Mouse (Mus musculus): Measurements from ENCODE around the gene Atxn1. TPM values are rescaled to one million over a fixed set of nuclear protein-coding genes. Genes with fewer than 3 reads are reported as not detected.

Atxn1 gene
- total RNA-seq, 2 experiments from 2014 or later, result 91.3 to 126 TPM

GRCm38 (mm10) chr13:45744803-45745432 lies 219.9 kb downstream of the Atxn1 start:
- no peak for DNase-seq

GRCm38 (mm10) chr13:45743848-45744247 lies 221.0 kb downstream of the Atxn1 start:
- DNase-seq, result no peak
- intact Hi-C loops (cut with DNase I), result no loop called here

More at GRCm38 (mm10) chr13:45744803-45745432, 219.9 kb downstream of the Atxn1 start:
- intact Hi-C loops (cut with DNase I), result no loop called here

DNA sequence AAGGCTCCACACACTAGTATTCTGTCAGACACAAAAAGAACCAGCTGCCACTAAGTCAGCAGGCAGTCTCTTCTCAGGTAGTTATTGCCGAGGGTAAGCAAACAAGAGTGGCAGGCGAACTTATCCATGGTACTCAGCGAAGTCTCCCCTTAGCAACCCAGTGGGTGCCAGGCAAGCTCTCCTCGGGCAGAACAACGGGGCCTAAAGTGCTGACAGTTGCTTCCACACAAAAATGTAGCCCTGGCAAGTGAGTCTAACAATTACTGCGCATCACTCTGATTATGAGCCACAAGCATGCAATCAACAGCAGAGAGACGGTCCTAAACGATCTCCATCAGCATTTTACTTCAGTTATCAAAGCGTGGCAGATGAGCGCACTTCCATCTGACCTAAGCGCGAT lies 224.4 kb downstream of the Atxn1 start:
- intact Hi-C loops (cut with DNase I), result no loop called here
- no peak for DNase-seq

DNA sequence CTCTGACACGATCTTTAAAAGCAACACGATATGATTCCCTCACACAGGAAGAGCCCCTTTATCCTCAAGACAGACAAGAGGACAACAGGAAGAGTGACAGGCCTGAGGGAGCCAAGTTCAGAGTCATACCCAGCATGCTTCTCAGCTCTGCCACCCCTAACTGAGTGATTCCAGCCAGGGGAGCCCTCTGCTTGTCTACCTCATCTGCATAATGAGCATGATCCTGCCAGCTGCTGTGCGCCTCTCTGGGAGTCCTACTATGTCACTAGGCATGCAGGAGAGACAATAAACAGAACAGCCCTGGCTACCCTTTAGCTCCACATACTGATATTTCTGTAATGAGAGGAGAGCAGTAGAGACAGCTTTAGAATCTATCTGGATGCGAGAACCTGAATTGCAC lies 228.6 kb downstream of the Atxn1 start:
- intact Hi-C loops (cut with DNase I), result no loop called here

GRCm38 (mm10) chr13:45735802-45736201 lies 229.0 kb downstream of the Atxn1 start:
- intact Hi-C loops (cut with DNase I), result no loop called here
- no peak for DNase-seq

More for the DNA sequence above, 228.6 kb downstream of the Atxn1 start:
- DNase-seq, result no peak

DNA sequence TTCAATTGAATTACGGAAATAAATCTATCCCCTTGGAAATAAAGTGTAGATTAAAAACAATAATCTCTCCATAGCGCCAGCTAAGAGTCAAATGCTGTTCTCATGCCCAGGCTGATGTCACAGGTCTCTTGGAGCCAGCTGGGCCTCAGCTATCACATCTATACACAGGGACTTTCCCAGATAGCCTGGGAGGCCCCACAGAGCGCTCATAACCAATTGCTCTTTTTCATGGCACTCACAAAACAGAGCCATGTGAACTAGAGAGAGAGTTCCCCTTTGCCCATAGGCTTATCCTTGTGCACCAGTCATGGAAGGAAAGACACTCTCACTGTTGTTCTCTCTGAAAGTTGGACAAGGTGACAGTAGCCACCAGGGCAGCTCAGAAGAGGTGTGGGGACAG lies 230.3 kb downstream of the Atxn1 start:
- intact Hi-C loops (cut with DNase I), result no loop called here
- no peak for DNase-seq

DNA sequence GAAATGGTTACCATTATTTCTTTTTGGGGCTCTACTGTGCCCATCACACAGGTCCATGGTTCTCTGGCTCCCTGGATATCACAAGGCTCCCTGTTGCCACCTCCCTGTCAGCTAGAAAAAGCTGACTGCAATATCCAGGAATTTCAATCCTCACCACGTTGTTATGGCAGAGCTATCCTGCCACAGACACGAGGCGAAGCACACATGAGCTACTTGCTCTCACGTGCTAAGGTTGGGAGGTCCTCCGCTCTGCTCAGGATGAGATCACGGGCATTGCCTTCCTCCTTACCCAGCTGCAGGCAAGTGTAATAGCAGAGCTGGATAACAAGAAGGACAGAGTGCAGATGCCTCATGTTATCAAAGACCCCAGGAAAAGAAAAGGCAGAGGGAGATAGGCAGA lies 232.2 kb downstream of the Atxn1 start:
- no peak for DNase-seq
- intact Hi-C loops (cut with DNase I), result no loop called here

DNA sequence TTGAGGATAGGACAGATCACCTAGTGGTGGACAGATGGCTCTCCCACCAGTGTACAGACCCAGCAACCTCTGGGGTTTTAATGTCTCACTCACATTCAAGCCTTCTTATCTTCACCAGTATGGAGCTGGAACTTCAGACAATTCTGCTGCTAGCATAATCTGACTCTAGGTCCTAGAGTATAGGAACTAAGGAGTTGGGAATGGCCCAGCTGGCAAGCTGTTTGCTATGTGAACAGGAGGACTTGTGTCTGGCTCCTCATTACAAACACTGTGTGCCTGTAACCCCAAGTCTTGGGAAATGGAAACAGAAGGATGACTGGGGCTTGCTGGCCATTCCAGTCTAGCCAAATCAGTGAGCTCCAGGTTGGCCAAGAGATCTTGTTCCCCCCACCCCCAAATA lies 237.9 kb downstream of the Atxn1 start:
- DNase-seq, result no peak
- intact Hi-C loops (cut with DNase I), result no loop called here

GRCm38 (mm10) chr13:45726181-45726580 lies 238.6 kb downstream of the Atxn1 start:
- intact Hi-C loops (cut with DNase I), result no loop called here
- no peak for DNase-seq

GRCm38 (mm10) chr13:45724507-45725259 lies 240.1 kb downstream of the Atxn1 start:
- DNase-seq, result no peak
- intact Hi-C loops (cut with DNase I), result no loop called here

DNA sequence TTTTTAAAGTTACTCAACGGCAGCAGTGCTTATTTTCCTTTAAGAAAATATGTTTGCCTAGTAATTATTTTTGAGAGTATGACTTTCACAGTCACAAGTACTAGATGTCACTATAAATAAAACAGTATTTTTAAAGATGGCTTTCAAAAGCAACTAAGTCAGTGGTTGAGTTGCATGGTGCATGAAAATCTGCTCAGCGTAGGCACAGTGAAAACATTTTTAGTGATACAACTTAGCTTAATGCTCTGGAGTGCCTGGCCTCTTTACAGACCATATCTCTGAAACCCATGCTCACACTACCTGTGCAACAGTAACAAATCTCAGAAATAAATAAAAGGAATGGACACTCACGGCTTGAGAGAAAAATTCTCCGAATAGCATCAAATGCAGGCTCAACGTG lies 241.9 kb downstream of the Atxn1 start:
- intact Hi-C loops (cut with DNase I), result no loop called here
- DNase-seq, result no peak

GRCm38 (mm10) chr13:45721621-45722020 lies 243.2 kb downstream of the Atxn1 start:
- intact Hi-C loops (cut with DNase I), result no loop called here
- no peak for DNase-seq

GRCm38 (mm10) chr13:45718850-45719249 lies 246.0 kb downstream of the Atxn1 start:
- intact Hi-C loops (cut with DNase I), result no loop called here
- DNase-seq, result no peak

- peak; percentile 7 for DNase-seq
- intact Hi-C loops (cut with DNase I), result no loop called here
Observed at GRCm38 (mm10) chr13:45715583-45716180, 249.1 kb downstream of the Atxn1 start.

GRCm38 (mm10) chr13:45710041-45710440 lies 254.8 kb downstream of the Atxn1 start:
- no peak for DNase-seq
- intact Hi-C loops (cut with DNase I), result no loop called here

DNA sequence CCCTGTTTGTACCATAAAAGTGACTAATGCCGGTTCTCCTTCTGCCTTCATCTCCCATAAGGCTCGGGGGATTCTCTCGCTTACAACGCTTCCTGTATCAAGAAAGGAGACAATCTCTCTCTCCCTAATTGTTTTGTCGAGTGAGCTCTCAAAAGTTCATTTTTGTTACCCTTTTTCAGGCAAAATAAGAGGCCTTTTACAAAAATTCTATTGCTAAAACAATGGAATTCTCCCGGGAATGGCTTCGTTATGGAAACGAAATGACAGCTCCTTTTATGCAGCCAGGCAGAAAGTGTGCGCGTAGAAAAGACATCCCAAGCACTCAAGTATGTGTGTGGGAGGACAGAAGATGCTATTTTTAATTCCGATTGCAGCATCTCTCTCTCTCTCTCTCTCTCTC lies 255.4 kb downstream of the Atxn1 start:
- intact Hi-C loops (cut with DNase I), result no loop called here
- no peak for DNase-seq

GRCm38 (mm10) chr13:45701296-45701790 lies 263.5 kb downstream of the Atxn1 start:
- intact Hi-C loops (cut with DNase I), result no loop called here

GRCm38 (mm10) chr13:45698982-45699381 lies 265.8 kb downstream of the Atxn1 start:
- no peak for DNase-seq
- intact Hi-C loops (cut with DNase I), result no loop called here

More at GRCm38 (mm10) chr13:45701296-45701790, 263.5 kb downstream of the Atxn1 start:
- peak; percentile 19 for DNase-seq

GRCm38 (mm10) chr13:45696009-45696408 lies 268.8 kb downstream of the Atxn1 start:
- no peak for DNase-seq
- intact Hi-C loops (cut with DNase I), result no loop called here

DNA sequence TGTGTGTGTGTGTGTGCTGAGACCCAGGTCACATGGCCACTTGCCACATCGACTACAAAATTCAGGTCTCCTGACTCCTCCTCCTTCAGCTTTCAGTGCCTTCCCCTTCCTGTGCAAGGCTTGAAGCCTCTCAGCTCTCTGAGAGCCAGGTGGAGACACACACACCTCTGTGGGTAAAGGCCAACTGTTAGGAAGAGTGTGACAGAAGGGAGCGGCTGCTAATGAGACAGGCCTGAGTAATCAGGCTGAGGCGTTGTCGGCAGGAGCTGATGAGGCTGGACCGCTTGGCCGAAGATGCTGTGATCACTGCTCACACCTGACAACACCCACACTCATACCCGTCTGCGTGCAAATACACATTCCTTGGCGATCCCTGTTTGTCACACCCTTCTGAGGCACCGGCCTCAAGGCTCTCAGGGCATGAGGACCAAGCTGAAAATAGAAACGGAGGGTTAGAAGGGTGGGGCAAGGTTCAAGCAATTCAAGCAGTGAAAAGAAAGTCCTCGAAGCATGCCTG lies 269.8 kb downstream of the Atxn1 start:
- intact Hi-C loops (cut with DNase I), result no loop called here
- DNase-seq, result no peak

DNA sequence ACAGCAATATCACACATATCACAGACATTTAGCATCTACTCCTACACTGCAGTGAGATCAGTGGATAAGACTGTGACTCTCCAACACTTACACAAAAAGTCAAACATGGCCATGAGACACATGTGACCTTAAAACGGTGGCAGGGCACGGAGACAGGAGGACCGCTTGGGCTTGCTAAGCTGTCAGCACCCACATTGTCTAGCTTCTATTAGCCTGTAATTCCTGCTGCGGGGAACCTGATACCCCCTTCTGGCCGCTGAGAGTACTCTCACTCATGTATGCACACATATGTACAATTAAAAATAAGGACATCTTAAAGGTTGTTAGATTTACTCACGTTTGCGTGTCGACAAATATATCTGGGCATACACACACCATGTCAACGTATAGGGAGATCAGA lies 270.9 kb downstream of the Atxn1 start:
- intact Hi-C loops (cut with DNase I), result no loop called here
- DNase-seq, result no peak

- peak; percentile 10 for DNase-seq
- intact Hi-C loops (cut with DNase I), result no loop called here
Observed at GRCm38 (mm10) chr13:45693534-45693933, 271.3 kb downstream of the Atxn1 start.

Data from left cerebral cortex, postnatal 4 days (tissue).